Mouse (Mus musculus) testis, adult 2 months (tissue): ENCODE results near the gene Tmem254c.
"Not testable (repeated sequence)": the region's sequence is repeated elsewhere in the genome, so short reads cannot be mapped to it uniquely, and the experiment has no call there.

Experiments used
- CTCF ChIP-seq: fragments of 200-500 bp; IDR thresholded peaks from 2 replicates; pipeline ENCODE4 v1.5.1; 2012; ENCODE audit warnings: low read depth, mild to moderate bottlenecking, inconsistent platforms, low read length, moderate library complexity; ENCODE audit not compliant: control insufficient read depth, insufficient read depth, insufficient replicate concordance
- POLR2A ChIP-seq: fragments of 200-500 bp; IDR thresholded peaks from 2 replicates; pipeline ENCODE4 v1.6.1; 2012; ENCODE audit warnings: low read depth, mild to moderate bottlenecking, inconsistent platforms, low read length, moderate library complexity; ENCODE audit not compliant: control insufficient read depth

DNA sequence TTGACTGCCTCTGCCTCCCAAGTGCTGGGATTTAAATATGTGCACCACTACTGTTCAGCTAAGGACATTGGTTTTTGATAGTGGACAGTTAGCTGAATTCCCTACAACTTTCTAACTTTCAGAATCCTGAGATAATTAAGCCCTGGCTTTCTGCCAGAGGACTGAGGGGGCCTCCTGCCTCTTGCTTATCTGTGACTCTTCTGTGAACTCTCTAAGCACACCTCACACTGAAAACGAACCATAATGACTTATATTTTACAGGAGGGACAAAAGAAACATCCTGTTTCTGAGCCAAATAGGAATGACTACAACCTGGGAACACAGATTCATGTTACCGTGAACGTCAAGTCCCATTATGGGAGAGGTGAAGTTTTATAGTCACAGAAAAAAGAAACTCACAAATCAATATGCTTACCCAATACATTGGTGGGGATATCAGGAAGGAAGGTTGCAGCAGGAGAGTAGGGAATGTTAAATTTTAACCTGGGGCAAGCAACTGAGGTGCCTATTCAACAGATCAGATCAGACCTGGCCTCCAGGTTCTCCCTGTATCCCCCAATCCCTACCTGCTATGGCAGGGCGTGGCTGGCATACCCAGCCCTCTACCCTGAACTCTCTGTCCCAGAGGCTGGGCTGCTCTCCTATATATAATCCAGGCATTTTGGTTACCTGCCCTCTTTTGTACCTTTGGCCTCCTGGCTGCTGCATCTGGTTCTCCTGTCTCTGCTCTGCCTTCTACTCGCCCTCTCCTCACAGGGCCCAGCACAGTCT, 9.7 kb upstream of the Tmem254c start:
- not testable (repeated sequence) for TF ChIP-seq CTCF, POLR2A
